Comparison of ENCODE assay signal across 8 mouse cellular contexts in the genomic region with DNA sequence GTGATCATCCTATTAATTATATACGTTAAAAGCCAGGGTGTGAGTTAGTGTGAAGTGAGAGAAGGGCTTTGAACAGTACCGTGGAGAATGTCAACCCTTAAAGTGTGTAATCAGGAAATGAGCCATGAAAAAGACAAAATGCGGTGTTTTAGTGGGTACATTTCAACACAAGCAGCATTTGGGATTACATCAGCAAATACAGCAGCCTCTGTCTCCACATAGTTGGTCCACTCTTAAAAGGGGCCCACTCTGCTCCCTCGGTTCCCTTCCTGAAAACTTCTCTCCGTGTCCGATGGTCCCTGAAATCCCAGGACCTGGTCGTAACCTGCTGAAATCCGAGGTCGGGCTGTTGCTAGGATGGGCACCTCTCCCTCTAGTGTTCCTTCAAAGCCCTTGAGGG. TPM values are rescaled to one million over a fixed set of nuclear protein-coding genes. Genes with fewer than 3 reads are reported as not detected.
DNase-seq lines count a peak whose midpoint lies in the region; ATAC-seq and TF ChIP-seq lines count a peak whose summit lies in the region.

No protein-coding gene starts in this region.

- TF ChIP-seq CTCF in ES-Bruce4 (IDR thresholded peaks at IDR 0.05; ENCODE audit: low read depth, low read length): no peak

- 9% methylated on average over 9 of the region's 9 CpGs for WGBS in heart, embryonic 11.5 days (ENCODE audit: insufficient replicate concordance)

- peak overlapping the region; percentile 91 for H3K4me3 ChIP-seq in heart, embryonic 11.5 days (ENCODE audit: low read depth, low read length)
- H3K4me3 ChIP-seq in ES-Bruce4 (ENCODE audit: low read depth, low read length): peak overlapping the region; percentile 84
- peak overlapping the region; percentile 93 for H3K4me3 ChIP-seq in megakaryocyte, embryonic 14.5 days (replicated peaks)

- peak overlapping the region; percentile 87 for H3K27ac ChIP-seq in heart, embryonic 11.5 days (ENCODE audit: low read depth, low read length)
- peak overlapping the region; percentile 49; the same call in 1 of the 2 replicates for H3K27ac ChIP-seq in ES-Bruce4 (ENCODE audit: insufficient read depth, low read length)

- no peak for TF ChIP-seq POLR2A in ES-Bruce4 (IDR thresholded peaks at IDR 0.05; ENCODE audit: insufficient read depth, low read length)

- H3K4me1 ChIP-seq in heart, embryonic 11.5 days (ENCODE audit: control insufficient read depth, insufficient read depth, low read length): peaks cover 9% of the 10 kb centered on the region
- H3K4me1 ChIP-seq in ES-Bruce4 (ENCODE audit: control insufficient read depth, insufficient read depth, low read length): no peaks in the 10 kb centered on the region
- H3K4me1 ChIP-seq in megakaryocyte, embryonic 14.5 days: peaks cover 36% of the 10 kb centered on the region

- no peaks in the 10 kb centered on the region for H3K9me3 ChIP-seq in heart, embryonic 11.5 days (replicated peaks; ENCODE audit: control insufficient read depth, low read length)
- peaks cover 3% of the 10 kb centered on the region for H3K9me3 ChIP-seq in ES-Bruce4 (replicated peaks; ENCODE audit: control insufficient read depth, insufficient read depth, low read length, poor library complexity, severe bottlenecking)
- no peaks in the 10 kb centered on the region for H3K9me3 ChIP-seq in megakaryocyte, embryonic 14.5 days

- intact Hi-C loops in heart, postnatal 14 days (cut with DNase I): loop anchor here (5.0 to 10.0 kb wide), 2 partner anchors 85 to 463 kb away; a partner anchor contains a TSS

- no peak for TF ChIP-seq EP300 in ES-Bruce4 (IDR thresholded peaks at IDR 0.05; ENCODE audit: insufficient read depth, low read depth, low read length)

- peak overlapping the region; percentile 97 for H3K9ac ChIP-seq in heart, embryonic 11.5 days (ENCODE audit: low read depth, low read length)
- peak overlapping the region; percentile 79 for H3K9ac ChIP-seq in ES-Bruce4 (ENCODE audit: low read depth, poor library complexity, severe bottlenecking)

- ATAC-seq in heart, embryonic 11.5 days (replicated peaks; ENCODE audit: insufficient number of reproducible peaks, low FRiP score, low TSS enrichment): no peak
- ATAC-seq in hematopoietic stem cell, adult 5-6 weeks (replicated peaks in 1 of 2; ENCODE audit: insufficient read depth in 1 of 2, low FRiP score in 2 of 2, low TSS enrichment in 1 of 2, low read depth in 1 of 2, poor library complexity in 2 of 2, severe bottlenecking in 2 of 2): peak; percentile 3 to 20; a peak in 2 of 4 replicates
- ATAC-seq in CD4-positive, CD25-positive, alpha-beta regulatory T cell, adult 4 months: no peak

- DNase-seq in heart, postnatal 14 days: no peak
- DNase-seq in embryo, embryonic 9.5 days (ENCODE audit: extremely low spot score): no peak
- no peak for DNase-seq in gastrocnemius, postnatal 25 days

- H3K27me3 ChIP-seq in heart, embryonic 11.5 days (ENCODE audit: control insufficient read depth, insufficient read depth, low read length): no peaks in the 10 kb centered on the region
- H3K27me3 ChIP-seq in ES-Bruce4 (ENCODE audit: control insufficient read depth, insufficient read depth, low read length, poor library complexity, severe bottlenecking): no peaks in the 10 kb centered on the region
- no peaks in the 10 kb centered on the region for H3K27me3 ChIP-seq in megakaryocyte, embryonic 14.5 days (replicated peaks)

- H3K36me3 ChIP-seq in heart, embryonic 11.5 days (ENCODE audit: control insufficient read depth, insufficient read depth, low read length): peaks cover 11% of the 10 kb centered on the region
- peaks cover 22% of the 10 kb centered on the region for H3K36me3 ChIP-seq in ES-Bruce4 (ENCODE audit: control insufficient read depth, insufficient read depth, low read length, poor library complexity, severe bottlenecking)
- H3K36me3 ChIP-seq in megakaryocyte, embryonic 14.5 days (replicated peaks; ENCODE audit: low read length): peaks cover 23% of the 10 kb centered on the region

- peak overlapping the region; percentile 80 for H3K4me2 ChIP-seq in heart, embryonic 11.5 days

RNA-seq across cellular contexts. Expression of a gene that starts 0.7 kb away (rescaled TPM):
- 166 and 176 TPM in 2 replicates for polyA plus RNA-seq in heart, embryonic 11.5 days (2014; fragmentation: Nextera tagmentation; extraction: Ambion mirVana)
- 10 to 100 TPM; 92.8 to 94.1 TPM for total RNA-seq in heart, postnatal 14 days (2021)
- polyA plus RNA-seq in ES-Bruce4 (2011; ENCODE audit: insufficient read depth, insufficient read length, low read depth, missing spikeins): 242 and 250 TPM in 2 replicates
- 136 and 163 TPM in 2 replicates for total RNA-seq in hematopoietic stem cell, adult 5-6 weeks (2017)
- 2.5 and 12.6 TPM in 2 replicates for polyA plus RNA-seq in megakaryocyte, embryonic 14.5 days (2012; ENCODE audit: insufficient read depth, low replicate concordance)
- polyA plus RNA-seq in CD4-positive, CD25-positive, alpha-beta regulatory T cell, adult 4 months (2017; shearing (Covaris generic)): 100 to 1,000 TPM; 118 to 126 TPM
- total RNA-seq in gastrocnemius, postnatal 25 days (2021): 10 to 100 TPM; 55.9 to 57.2 TPM

RNA-seq across cellular contexts. Expression of a gene that starts 26.9 kb away (rescaled TPM):
- polyA plus RNA-seq in heart, embryonic 11.5 days (2014; fragmentation: Nextera tagmentation; extraction: Ambion mirVana): not detected in 2 replicates
- not detected for total RNA-seq in heart, postnatal 14 days (2021)
- not detected in 2 replicates for polyA plus RNA-seq in ES-Bruce4 (2011; ENCODE audit: insufficient read depth, insufficient read length, low read depth, missing spikeins)
- not detected in 2 replicates for total RNA-seq in hematopoietic stem cell, adult 5-6 weeks (2017)
- polyA plus RNA-seq in megakaryocyte, embryonic 14.5 days (2012; ENCODE audit: insufficient read depth, low replicate concordance): not detected in 2 replicates
- polyA plus RNA-seq in CD4-positive, CD25-positive, alpha-beta regulatory T cell, adult 4 months (2017; shearing (Covaris generic)): not detected
- not detected for total RNA-seq in gastrocnemius, postnatal 25 days (2021)

RNA-seq across cellular contexts. Expression of a gene that starts 47.1 kb away (rescaled TPM):
- polyA plus RNA-seq in heart, embryonic 11.5 days (2014; fragmentation: Nextera tagmentation; extraction: Ambion mirVana): 48.0 and 49.1 TPM in 2 replicates
- 10 to 100 TPM; 39.6 to 42.6 TPM for total RNA-seq in heart, postnatal 14 days (2021)
- 105 TPM in 2 replicates for polyA plus RNA-seq in ES-Bruce4 (2011; ENCODE audit: insufficient read depth, insufficient read length, low read depth, missing spikeins)
- 58.4 and 63.5 TPM in 2 replicates for total RNA-seq in hematopoietic stem cell, adult 5-6 weeks (2017)
- 10.2 and 16.6 TPM in 2 replicates for polyA plus RNA-seq in megakaryocyte, embryonic 14.5 days (2012; ENCODE audit: insufficient read depth, low replicate concordance)
- polyA plus RNA-seq in CD4-positive, CD25-positive, alpha-beta regulatory T cell, adult 4 months (2017; shearing (Covaris generic)): 10 to 100 TPM; 33.4 to 36.2 TPM
- total RNA-seq in gastrocnemius, postnatal 25 days (2021): 10 to 100 TPM; 40.4 to 46.1 TPM

Comparison
In these comparisons a context has a peak if more than half of its experiments do, and no peak if none do; other contexts are left out.
1. ATAC-seq: peak in hematopoietic stem cell, adult 5-6 weeks (2 of 2); none in heart, embryonic 11.5 days (single experiment) and CD4-positive, CD25-positive, alpha-beta regulatory T cell, adult 4 months (single experiment).
2. Peak in every context shown above with its lines, with median percentiles within 50 percentile points of each other: H3K4me3 ChIP-seq.